Mouse (Mus musculus) limb, embryonic 10.5 days (tissue): ENCODE measurements around the gene Rims1. TPM values are rescaled to one million over a fixed set of nuclear protein-coding genes. Genes with fewer than 3 reads are reported as not detected.

Source experiments
- DNase-seq: peaks from one replicate; pipeline ENCODE4 v3.0.0-alpha.2; 2017; ENCODE audit warnings: low spot score
- H3K27ac ChIP-seq: fragments of 300-500 bp; sonication (generic); 2 replicates; pipeline ENCODE4 v1.5.1; 2016; ENCODE audit warnings: mild to moderate bottlenecking
- H3K27me3 ChIP-seq: fragments of 300-500 bp; sonication (generic); 2 replicates; pipeline ENCODE4 v1.6.1; 2016; ENCODE audit warnings: low read depth, mild to moderate bottlenecking; ENCODE audit not compliant: poor library complexity, severe bottlenecking
- H3K36me3 ChIP-seq: fragments of 300-500 bp; sonication (generic); 2 replicates; pipeline ENCODE4 v1.6.1; 2016; ENCODE audit warnings: mild to moderate bottlenecking, moderate library complexity
- H3K4me1 ChIP-seq: fragments of 300-500 bp; sonication (generic); 2 replicates; pipeline ENCODE4 v1.6.1; 2016
- H3K4me3 ChIP-seq: fragments of 300-500 bp; sonication (generic); 2 replicates; pipeline ENCODE4 v1.5.1; 2016; ENCODE audit warnings: mild to moderate bottlenecking, moderate library complexity
- H3K9me3 ChIP-seq: fragments of 300-500 bp; sonication (generic); replicated peaks from 2 replicates; pipeline ENCODE4 v1.6.1; 2016; ENCODE audit warnings: mild to moderate bottlenecking
- WGBS: fragments of 180-500 bp; shearing (Covaris S2); methylation state at CpG from one replicate; pipeline ENCODE4 v1.1.7; 2016; 5-methylcytosine and 5-hydroxymethylcytosine counted together
- polyA plus RNA-seq: library from polyadenylated mRNA; unstranded; fragments of >200 nt; fragmentation: Nextera tagmentation; extraction: Ambion mirVana; gene quantifications from 2 replicates; pipeline ENCODE4 v1.2.1, GENCODE M21; 2016

The Rims1 gene
- polyA plus RNA-seq, 1 experiment from 2014 or later = 0.83 TPM

DNA sequence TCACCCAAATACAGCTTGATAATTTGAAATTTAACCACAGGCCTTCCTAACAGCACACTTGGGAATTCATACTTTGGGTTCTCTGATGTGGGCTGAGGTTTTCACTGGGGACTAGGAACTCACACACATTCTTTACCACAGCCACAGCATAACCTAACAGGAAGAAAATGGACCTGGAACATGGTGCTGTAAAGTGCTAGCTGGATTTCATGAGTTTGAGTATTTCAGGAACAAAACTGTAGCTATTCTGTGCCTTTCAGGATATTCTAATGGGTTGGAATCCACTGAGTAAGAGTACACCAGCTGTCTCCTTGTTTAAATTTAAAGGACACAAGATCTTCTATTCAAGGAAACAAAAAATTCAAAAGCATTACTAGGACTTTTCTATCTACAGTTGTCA is 149.8 kb downstream of the Rims1 start:
- no peaks in the 10 kb centered on the region for H3K27me3 ChIP-seq
- no peak for DNase-seq
- no peaks in the 10 kb centered on the region for H3K9me3 ChIP-seq
- H3K4me1 ChIP-seq = no peaks in the 10 kb centered on the region
- H3K27ac ChIP-seq = no peak overlapping the region
- H3K4me3 ChIP-seq = no peak overlapping the region
- no peaks in the 10 kb centered on the region for H3K36me3 ChIP-seq

DNA sequence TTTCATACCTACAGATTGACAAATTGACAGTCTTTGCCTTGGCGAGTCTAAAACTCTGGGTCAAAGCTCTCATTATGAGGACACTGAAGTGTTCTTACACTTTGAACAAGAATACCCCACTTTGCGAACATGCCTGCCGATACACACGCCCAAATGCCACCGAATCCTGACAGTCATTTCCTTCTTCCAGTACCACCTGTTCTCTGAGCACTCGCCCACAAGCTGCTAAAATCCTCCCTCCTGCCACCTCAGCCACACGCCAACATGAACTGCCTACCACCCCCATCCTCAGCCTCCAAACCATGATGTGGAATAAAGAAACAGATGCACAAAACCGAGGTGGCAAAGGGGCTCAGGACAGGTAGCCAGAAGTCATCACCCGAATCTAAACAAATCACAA is 150.9 kb downstream of the Rims1 start:
- Histone ChIP-seq H3K4me3 (no peak overlapping the region), H3K36me3 (no peaks in the 10 kb centered on the region), H3K9me3 (no peaks in the 10 kb centered on the region), H3K27ac (no peak overlapping the region), H3K4me1 (no peaks in the 10 kb centered on the region), H3K27me3 (no peaks in the 10 kb centered on the region)
- DNase-seq = no peak
- WGBS = 90% methylated on average over 9 of the region's 9 CpGs

DNA sequence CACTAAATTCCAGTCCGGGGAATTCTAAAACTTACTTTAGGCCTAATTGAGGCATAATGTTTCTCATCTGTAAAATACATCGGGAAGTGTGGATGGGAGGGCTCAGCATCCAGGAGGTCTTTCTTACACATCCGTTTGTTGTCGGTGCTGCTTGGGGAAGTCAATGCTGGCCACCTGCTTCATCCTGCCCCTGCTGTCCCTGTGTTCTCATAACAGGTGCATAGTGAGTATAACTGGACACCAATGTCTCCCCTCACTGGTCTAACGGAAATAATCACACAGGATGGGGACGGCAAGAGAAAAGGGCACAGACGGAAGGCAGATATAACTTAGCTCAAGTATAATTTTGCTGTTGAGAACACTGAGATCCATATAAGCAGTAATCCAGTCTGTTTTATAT is 155.2 kb downstream of the Rims1 start:
- no peak for DNase-seq
- Histone ChIP-seq H3K9me3 (no peaks in the 10 kb centered on the region), H3K4me3 (no peak overlapping the region), H3K27me3 (no peaks in the 10 kb centered on the region), H3K4me1 (no peaks in the 10 kb centered on the region), H3K27ac (no peak overlapping the region), H3K36me3 (no peaks in the 10 kb centered on the region)
- 88% methylated on average over 7 of the region's 7 CpGs for WGBS

DNA sequence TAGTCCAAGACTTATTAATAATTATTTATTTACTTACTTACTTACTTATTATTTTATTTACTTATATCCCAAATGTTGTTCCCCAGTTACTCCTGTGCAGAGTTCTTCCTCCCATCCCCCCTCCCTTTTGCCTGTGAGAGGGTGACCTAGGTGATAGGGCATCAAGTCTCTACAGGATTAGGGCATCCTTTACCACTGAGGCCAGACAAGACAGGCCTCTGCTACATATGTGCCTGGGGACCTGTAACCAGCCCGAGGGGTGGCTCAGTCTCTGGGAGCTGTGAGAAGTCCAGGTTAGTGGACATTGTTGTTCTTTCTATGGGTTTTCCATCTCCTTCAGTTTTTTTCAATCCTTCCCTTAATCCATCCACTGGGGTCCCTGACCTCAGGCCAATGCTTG is 156.4 kb downstream of the Rims1 start:
- Histone ChIP-seq H3K27me3 (no peaks in the 10 kb centered on the region), H3K36me3 (no peaks in the 10 kb centered on the region), H3K4me1 (no peaks in the 10 kb centered on the region), H3K9me3 (no peaks in the 10 kb centered on the region), H3K27ac (no peak overlapping the region), H3K4me3 (no peak overlapping the region)
- DNase-seq = no peak
- WGBS = 80% methylated on average over 1 of the region's 1 CpGs

DNA sequence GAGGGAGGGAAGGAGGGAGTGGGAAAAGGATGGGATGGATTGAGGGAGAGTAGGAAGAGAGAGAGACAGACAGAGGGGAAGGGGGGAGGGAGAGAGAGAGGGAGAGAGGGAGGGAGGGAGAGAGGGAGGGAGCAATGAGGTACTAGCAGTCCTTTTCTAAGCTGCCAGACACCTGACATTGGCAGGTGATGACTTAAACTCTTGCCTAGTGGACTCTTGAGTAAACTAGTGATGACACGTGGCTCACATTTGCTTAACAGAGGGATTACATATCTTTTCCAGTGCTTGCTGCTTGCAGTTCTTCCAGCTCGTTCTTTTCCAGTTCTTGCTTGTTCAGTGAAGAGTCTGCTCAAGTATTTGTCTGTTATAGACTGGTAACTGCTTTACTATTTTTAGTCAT is 160.5 kb downstream of the Rims1 start:
- Histone ChIP-seq H3K27me3 (no peaks in the 10 kb centered on the region), H3K36me3 (no peaks in the 10 kb centered on the region), H3K4me3 (no peak overlapping the region), H3K9me3 (no peaks in the 10 kb centered on the region), H3K27ac (no peak overlapping the region), H3K4me1 (no peaks in the 10 kb centered on the region)
- no peak for DNase-seq
- 52% methylated on average over 2 of the region's 2 CpGs for WGBS

DNA sequence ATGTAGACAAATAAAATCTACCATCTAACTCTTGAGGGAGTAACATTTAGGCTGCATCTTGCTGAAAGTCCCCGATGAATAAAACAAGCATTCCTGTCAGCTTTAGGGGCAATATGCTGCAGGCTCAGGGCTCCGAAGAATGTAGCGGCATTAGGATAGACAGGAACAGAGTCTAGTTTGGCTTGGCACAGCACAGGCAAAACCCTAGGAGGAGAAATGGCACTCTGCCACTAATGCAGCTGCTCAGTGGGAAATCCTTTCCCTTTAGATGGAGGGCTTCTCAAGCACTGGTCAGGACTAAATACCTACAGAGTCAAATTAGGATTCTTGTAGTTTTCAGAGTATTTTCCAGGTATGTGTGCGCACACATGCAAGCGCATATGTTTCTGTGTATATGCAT is 165.2 kb downstream of the Rims1 start:
- H3K36me3 ChIP-seq = no peaks in the 10 kb centered on the region
- no peaks in the 10 kb centered on the region for H3K4me1 ChIP-seq
- H3K9me3 ChIP-seq = no peaks in the 10 kb centered on the region
- no peak overlapping the region for H3K27ac ChIP-seq
- H3K4me3 ChIP-seq = no peak overlapping the region
- DNase-seq = no peak
- no peaks in the 10 kb centered on the region for H3K27me3 ChIP-seq
- WGBS = 95% methylated on average over 5 of the region's 5 CpGs

DNA sequence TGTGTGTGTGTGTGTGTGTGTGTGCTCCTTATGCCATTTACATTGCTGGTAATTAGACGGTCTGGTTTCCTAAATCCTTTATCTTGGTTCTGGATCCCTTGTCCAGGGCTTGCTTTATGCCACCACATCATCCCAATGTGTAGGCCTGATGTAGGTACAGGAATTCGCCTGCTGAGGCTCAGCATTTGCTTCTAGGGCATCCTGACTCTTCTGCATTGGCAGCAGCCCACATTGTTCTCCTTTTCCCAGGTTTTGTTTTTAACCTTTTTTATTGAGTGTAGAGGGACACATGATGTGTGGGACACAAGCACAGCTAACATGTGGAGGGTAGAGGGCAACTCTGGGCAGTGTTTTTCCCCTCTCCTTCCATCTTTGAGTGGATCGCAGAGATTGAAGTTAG is 166.1 kb downstream of the Rims1 start:
- H3K4me1 ChIP-seq = no peaks in the 10 kb centered on the region
- no peak for DNase-seq
- H3K36me3 ChIP-seq = no peaks in the 10 kb centered on the region
- no peak overlapping the region for H3K27ac ChIP-seq
- 81% methylated on average over 3 of the region's 3 CpGs for WGBS
- H3K4me3 ChIP-seq = no peak overlapping the region
- no peaks in the 10 kb centered on the region for H3K27me3 ChIP-seq
- no peaks in the 10 kb centered on the region for H3K9me3 ChIP-seq

DNA sequence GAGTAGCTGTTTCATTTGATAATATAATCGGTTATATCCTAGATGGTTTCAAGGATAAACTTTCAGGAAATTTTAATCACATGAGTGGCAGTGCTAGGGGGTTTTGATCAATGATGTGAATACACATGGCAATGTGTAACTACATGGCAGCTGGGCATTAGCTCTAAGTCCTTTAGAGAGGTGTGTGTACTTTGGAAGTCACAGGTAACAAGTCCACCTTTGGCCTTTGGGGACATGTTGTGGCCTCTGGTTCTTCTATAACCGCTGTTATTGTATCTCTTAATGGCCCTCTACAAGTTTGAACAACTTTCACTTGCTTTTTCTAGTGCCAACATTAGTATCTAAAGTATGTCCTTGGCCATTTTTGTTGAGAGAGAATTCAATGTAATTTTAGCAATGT is 171.9 kb downstream of the Rims1 start:
- Histone ChIP-seq H3K4me1 (no peaks in the 10 kb centered on the region), H3K4me3 (no peak overlapping the region), H3K9me3 (no peaks in the 10 kb centered on the region), H3K36me3 (no peaks in the 10 kb centered on the region), H3K27ac (no peak overlapping the region), H3K27me3 (no peaks in the 10 kb centered on the region)
- DNase-seq = no peak
- WGBS = 91% methylated on average over 2 of the region's 2 CpGs

DNA sequence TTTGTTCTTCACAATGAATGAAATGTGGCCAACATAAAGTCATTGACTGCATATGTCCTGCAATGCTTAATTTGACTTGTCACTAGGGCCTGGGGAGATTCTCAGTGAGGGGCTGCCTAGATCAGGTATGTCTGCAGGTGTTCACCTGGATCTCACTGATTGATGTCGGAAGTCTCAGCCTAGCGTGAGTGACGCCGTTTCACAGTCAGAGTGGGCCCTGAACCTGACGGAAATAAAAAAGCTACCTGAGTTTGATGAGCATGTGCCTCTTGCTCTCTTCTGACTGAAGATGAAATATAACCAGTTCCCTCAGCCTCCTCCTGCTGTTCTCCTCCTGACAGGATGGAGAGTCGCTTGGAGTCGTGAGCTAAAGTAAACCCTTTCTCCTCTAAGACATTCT is 173.2 kb downstream of the Rims1 start:
- no peaks in the 10 kb centered on the region for H3K9me3 ChIP-seq
- DNase-seq = no peak
- WGBS = 78% methylated on average over 7 of the region's 7 CpGs

DNA sequence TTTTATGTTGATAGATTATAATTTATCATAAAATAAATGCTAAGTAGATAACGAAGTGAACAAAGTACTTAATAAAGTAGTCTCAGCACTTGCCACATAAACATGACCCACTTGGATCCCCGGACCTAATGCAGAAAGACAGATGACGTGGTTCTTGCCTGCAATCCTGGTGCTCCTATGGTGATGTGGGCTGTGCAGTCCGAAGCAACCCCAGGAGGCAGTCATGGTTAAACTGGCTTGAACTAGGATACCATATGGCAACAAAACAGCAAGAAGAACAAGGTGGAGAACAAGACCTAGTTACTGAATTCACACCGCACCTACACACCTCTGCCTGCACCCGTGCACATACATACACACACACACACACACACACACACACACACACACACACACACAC is 173.8 kb downstream of the Rims1 start:
- Histone ChIP-seq H3K9me3 (no peaks in the 10 kb centered on the region), H3K27ac (no peak overlapping the region), H3K36me3 (no peaks in the 10 kb centered on the region), H3K4me3 (no peak overlapping the region), H3K4me1 (no peaks in the 10 kb centered on the region), H3K27me3 (no peaks in the 10 kb centered on the region)
- WGBS = 91% methylated on average over 6 of the region's 6 CpGs
- no peak for DNase-seq

More for the DNA sequence above, 173.2 kb downstream of the Rims1 start:
- Histone ChIP-seq H3K4me1 (no peaks in the 10 kb centered on the region), H3K27me3 (no peaks in the 10 kb centered on the region), H3K27ac (no peak overlapping the region), H3K36me3 (no peaks in the 10 kb centered on the region), H3K4me3 (no peak overlapping the region)

DNA sequence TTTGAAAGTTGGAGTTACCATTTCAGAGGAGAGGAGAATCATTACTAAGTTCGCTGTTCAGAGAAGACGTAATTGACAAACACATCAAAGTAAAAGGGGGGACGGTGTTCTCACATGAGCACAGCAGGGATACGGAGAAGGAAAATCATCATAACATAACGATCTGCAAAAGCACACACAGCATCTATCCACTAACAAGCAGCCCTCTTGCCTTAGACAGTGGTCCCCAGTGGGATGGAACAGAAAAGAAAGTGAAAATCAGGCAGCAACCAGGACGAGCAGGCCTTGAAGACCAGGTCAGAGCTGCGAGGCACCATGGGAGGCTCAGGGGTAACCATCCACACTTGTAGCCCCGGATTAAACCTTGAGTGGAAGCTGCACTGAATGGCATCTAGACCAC is 176.8 kb downstream of the Rims1 start:
- DNase-seq = no peak
- WGBS = 82% methylated on average over 8 of the region's 8 CpGs
- no peaks in the 10 kb centered on the region for H3K4me1 ChIP-seq
- H3K4me3 ChIP-seq = no peak overlapping the region
- no peaks in the 10 kb centered on the region for H3K9me3 ChIP-seq
- no peak overlapping the region for H3K27ac ChIP-seq
- H3K27me3 ChIP-seq = no peaks in the 10 kb centered on the region
- no peaks in the 10 kb centered on the region for H3K36me3 ChIP-seq

DNA sequence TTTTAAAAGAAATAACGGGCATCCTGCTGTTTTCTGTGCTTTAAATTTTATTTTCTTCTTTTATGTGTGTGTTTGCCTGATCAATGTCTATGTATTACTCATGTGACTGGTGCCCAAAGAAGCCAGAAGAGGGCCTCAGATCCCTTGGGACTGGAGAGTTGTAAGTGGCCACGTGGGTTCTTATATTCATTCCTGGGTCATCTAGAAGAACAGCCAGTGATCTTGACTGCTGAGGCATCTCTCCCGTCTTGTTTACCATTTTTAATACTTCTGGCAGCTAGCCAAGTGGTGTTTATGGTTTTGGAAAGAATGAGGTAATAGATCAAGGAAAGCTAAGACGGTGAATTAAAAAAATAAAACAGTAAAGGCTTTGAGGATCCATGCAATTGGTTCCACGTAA is 178.8 kb downstream of the Rims1 start:
- DNase-seq = no peak
- H3K27me3 ChIP-seq = no peaks in the 10 kb centered on the region
- 60% methylated on average over 5 of the region's 5 CpGs for WGBS

DNA sequence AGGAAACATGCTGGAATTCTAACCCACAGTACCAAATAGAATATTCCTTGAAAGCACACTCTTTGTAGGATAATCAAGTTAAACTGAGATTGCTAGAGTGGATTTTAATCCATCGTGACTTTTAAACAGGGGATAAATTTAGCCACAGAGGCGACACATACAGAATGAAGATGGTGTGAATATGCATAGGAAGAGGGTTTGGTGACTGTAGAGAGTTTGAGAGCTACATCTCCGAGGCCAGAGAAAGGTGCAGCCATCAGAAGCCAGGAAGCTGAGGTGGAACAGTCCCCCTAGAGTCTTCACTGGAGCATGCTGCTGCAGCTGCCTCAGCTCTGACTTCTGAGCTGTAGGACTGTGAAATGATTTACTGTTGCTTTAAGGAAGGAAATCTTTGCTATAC is 179.5 kb downstream of the Rims1 start:
- WGBS = 77% methylated on average over 3 of the region's 3 CpGs

More for the DNA sequence above, 178.8 kb downstream of the Rims1 start:
- H3K4me1 ChIP-seq = no peaks in the 10 kb centered on the region
- H3K27ac ChIP-seq = no peak overlapping the region
- no peaks in the 10 kb centered on the region for H3K9me3 ChIP-seq
- H3K4me3 ChIP-seq = no peak overlapping the region
- H3K36me3 ChIP-seq = no peaks in the 10 kb centered on the region

DNA sequence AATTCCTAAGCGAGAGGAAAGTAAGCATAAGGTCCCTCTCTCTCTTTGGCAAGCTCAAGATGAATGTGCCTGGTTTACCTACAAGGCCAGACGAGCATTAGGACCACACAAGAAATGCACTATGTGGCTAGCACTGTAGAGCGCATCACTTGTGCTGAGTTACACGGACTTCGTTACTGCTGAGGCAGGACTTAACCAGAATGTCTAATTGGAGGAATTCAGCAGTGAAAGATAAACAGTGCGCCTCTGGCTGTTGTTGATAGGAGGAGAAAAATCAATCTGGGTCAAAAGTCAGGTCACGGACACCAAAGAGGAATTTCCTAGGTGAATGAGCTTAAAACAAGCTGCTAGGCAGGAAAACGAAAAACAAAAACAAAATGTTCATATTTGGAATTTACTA is 185.0 kb downstream of the Rims1 start:
- no peaks in the 10 kb centered on the region for H3K27me3 ChIP-seq
- H3K27ac ChIP-seq = no peak overlapping the region
- H3K36me3 ChIP-seq = no peaks in the 10 kb centered on the region
- WGBS = 77% methylated on average over 8 of the region's 8 CpGs
- DNase-seq = no peak
- H3K4me1 ChIP-seq = no peaks in the 10 kb centered on the region
- no peak overlapping the region for H3K4me3 ChIP-seq
- no peaks in the 10 kb centered on the region for H3K9me3 ChIP-seq

More for the DNA sequence above, 179.5 kb downstream of the Rims1 start:
- Histone ChIP-seq H3K36me3 (no peaks in the 10 kb centered on the region), H3K27me3 (no peaks in the 10 kb centered on the region), H3K4me3 (no peak overlapping the region), H3K4me1 (no peaks in the 10 kb centered on the region), H3K27ac (no peak overlapping the region), H3K9me3 (no peaks in the 10 kb centered on the region)
- no peak for DNase-seq
